Mouse (Mus musculus) brain, embryonic 14.5 days (tissue): ENCODE results near the gene Bet1.

ENCODE experiments used
- CTCF ChIP-seq: fragments of 200-500 bp; IDR thresholded peaks from 2 replicates; pipeline ENCODE4 v1.5.1; 2012; ENCODE audit warnings: inconsistent platforms, mild to moderate bottlenecking, moderate library complexity, borderline replicate concordance; ENCODE audit not compliant: insufficient read depth, insufficient read length; ENCODE audit errors: extremely low read depth
- POLR2A ChIP-seq: fragments of 200-500 bp; IDR thresholded peaks from 2 replicates; pipeline ENCODE4 v1.6.1; 2012; ENCODE audit warnings: mild to moderate bottlenecking, inconsistent platforms, borderline replicate concordance; ENCODE audit not compliant: poor library complexity, insufficient read depth, insufficient read length, severe bottlenecking; ENCODE audit errors: extremely low read depth

DNA sequence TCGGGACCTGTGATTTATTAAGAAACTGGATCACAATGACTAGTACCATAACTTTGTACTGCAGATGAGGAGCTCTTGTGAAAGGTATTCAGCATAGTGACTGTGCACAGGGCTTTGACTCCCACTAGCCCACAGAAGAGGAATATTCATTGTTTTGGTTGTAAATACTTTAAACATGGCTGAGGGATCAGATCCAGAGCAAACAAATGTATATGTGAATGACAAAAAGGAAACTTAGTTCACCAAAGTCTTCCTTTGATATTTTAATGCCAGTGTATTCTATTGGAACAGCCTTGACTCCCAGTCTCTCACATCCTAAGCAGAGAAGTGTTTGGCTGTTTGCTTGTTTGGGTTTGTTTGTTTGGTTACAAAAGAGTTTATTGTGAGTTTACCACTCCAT lies 31.8 kb upstream of the Bet1 start:
- TF ChIP-seq POLR2A, result no peak
- no peak for TF ChIP-seq CTCF
